Mouse (Mus musculus) liver, embryonic 14 days (tissue): ENCODE measurements around the gene Zfp426. TPM values are rescaled to one million over a fixed set of nuclear protein-coding genes. Genes with fewer than 3 reads are reported as not detected.

Experiments
- polyA plus RNA-seq: library from polyadenylated mRNA; depleted of rRNA; stranded (reverse); fragments of >200 nt; gene quantifications from 2 replicates; pipeline ENCODE4 v1.2.3, GENCODE M21; 2012; rRNA removed

Zfp426 gene
- 3.9 and 5.0 TPM in 2 replicates for polyA plus RNA-seq

DNA sequence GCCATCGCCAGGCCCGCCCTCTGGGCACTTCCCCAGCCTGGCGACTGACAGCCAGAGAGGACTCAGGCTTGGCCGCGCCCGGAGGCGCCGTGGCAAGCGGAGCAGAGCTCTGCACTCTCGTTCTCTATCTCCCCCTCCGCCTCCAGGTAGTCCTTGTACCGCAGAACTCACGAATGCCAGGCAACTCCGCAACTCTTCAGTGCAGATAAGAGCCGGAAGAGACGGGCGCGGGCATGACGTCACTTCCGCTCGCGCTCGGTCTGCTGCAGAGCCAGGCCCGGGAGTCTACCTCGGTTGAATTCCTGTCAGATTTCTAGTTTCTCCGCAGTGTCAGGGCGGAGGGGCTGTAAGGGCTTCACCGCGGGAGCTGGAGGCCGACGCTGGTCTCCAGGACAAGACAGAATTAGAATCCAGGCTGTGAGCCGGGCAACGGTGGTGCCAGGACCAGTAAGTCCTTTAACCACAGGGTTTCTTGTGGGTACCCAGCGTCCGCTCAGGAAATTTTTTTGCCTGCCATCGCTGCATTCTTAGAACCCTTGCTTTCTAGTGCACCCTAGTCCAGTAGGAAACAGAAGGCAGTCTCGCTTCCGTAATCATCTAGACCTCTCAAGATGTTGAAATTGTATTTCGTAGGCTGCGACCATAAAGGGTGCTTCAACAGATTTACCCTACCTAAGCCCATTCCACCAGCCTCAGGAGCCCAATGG is at the start of gene Zfp426:
Zfp426 (minus strand) TSS at position 220 of the 707 bp plus-strand sequence.

DNA sequence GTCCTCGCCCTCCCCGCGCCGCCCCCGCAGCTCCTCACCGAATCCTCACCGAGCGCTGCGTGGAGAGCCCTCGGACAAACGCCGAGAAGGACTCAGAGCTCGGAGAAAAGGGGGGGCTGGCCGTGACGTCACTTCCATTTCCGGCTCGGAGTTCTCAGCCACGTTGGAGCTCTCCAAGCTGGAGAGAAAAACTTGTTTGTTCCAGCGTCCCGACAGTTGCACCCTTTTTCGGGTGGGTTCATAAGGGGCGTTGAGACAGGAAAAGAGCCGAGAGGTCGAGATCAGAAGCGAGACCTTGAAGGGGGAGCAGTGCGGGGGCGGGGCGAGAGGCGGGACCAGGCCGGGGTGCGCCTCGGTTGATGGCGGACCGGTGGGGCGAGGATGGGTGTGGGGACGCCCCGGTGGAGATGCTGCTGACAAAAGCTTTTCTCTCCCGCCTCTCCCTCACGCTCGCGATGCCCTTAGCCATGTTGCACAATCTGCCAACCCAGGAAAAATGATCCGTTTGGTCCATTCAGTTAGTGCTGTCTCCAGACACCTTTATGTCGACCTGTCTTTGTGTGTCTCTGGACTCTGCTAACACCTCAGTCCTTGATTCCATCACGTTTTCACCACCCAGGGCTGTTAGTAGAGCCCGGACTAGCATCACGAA is 28.9 kb upstream of the Zfp426 start, which contains the start of gene Zfp266:
Zfp266 (minus strand) TSS at position 112 of the 652 bp plus-strand sequence.

DNA sequence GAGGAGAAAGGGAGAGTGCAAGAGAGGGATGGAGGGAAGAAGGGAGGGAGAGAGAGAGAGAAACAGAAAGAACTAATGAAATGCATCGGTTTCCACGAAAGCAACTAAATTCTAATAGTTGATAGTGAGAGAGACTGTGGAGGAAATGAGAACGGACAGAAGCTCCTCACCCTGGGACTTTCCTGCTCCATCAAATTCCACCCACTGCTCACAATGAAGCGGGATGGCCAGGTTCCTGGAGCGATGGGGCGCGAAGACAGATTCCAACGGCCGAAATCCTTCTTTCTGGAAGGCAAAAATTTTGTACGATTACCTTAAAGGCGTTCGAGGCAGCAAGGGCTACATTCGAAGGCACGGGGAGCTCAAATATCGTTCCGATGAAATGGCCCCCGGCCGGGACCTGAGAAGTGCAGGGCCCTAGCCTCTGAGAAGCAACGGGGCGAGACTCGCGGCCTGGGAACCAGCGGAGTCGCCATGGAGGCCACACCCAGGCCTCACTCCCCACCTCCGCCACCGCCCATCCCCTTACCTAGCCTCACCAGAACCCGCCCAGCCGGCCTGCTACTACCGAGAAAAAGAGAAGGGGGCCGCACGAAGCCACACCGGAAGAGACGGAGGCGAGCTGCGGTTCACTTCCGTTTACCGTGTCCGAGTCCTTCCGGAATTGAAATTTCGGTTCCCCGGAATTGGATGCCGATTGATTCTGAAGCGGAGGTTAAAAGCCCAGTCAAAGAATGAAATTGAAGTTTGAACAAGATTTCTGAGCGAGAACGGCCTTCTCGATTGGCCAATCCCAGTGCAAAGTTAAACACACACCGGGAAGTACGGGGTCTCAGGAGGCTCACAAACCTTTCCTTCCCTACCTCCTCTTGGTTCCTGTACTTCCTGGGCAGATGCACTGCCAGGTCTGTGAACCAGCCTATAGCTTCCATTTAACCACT is 32.9 kb downstream of the Zfp426 start, which contains the start of gene Zfp26:
Zfp26 (minus strand) TSS at position 786 of the 941 bp plus-strand sequence.

Other genes starting within 250 kb of the Zfp426 start
- not detected in 2 replicates for gene Olfr39, start 210.4 kb downstream of the Zfp426 start, polyA plus RNA-seq
- gene Olfr873, start 194.2 kb downstream of the Zfp426 start, polyA plus RNA-seq = not detected in 2 replicates
- not detected in 2 replicates for gene Olfr18, start 156.7 kb downstream of the Zfp426 start, polyA plus RNA-seq
- 4.9 and 5.4 TPM in 2 replicates for gene Zfp560, start 107.6 kb downstream of the Zfp426 start, polyA plus RNA-seq
- gene Zfp26, start 32.6 kb downstream of the Zfp426 start, polyA plus RNA-seq = 1.7 and 2.1 TPM in 2 replicates
- gene Zfp266, start 28.7 kb upstream of the Zfp426 start, polyA plus RNA-seq = 4.9 and 5.8 TPM in 2 replicates
- 1.6 and 1.9 TPM in 2 replicates for gene Zfp846, start 88.5 kb upstream of the Zfp426 start, polyA plus RNA-seq
- 192 and 193 TPM in 2 replicates for gene Ubl5, start 150.1 kb upstream of the Zfp426 start, polyA plus RNA-seq
- gene Fbxl12, start 152.0 kb upstream of the Zfp426 start, polyA plus RNA-seq = 5.9 and 6.9 TPM in 2 replicates
- 12.3 and 13.3 TPM in 2 replicates for gene Pin1, start 159.3 kb upstream of the Zfp426 start, polyA plus RNA-seq